9 mouse cellular contexts compared by ENCODE assay signal in the genomic region with DNA sequence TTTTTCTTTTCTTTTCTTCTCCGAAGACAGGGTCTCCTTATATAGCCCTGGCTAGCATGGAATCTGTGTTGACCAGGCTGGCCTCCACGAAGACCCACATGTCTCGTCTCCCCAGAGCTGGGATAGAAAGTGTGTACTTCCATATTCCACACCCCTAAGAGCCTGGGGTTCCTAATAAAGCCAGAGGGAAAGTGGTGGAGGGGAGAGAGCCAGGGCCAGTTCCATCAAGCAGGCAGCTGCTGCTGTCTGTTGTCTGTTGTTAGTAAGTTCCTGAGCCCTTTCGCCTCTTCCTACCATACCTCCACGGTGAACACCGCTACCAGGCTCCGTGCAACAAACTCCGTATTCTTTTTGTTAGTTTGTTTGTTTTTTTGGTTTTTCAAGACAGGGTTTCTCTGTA. TPM values are rescaled to one million over a fixed set of nuclear protein-coding genes. Genes with fewer than 3 reads are reported as not detected.
A peak's percentile ranks its signal among the peaks of the same experiment; 100 is the strongest.
DNase-seq lines count a peak whose midpoint lies in the region; ATAC-seq and TF ChIP-seq lines count a peak whose summit lies in the region.
"Had no signal": no experiment of that assay in that cellular context is flagged by ENCODE, and none has a peak within 500 bp of the region (broad histone marks: within the 10 kb centered on the region; RNA-seq: fewer than 3 reads in every experiment).

No protein-coding gene starts in this region.

- H3K9me3 ChIP-seq in limb, embryonic 15.5 days, result no peaks in the 10 kb centered on the region
- no peaks in the 10 kb centered on the region for H3K9me3 ChIP-seq in stomach, embryonic 16.5 days (replicated peaks; ENCODE audit: control insufficient read depth, low read length)

- peaks cover 17% of the 10 kb centered on the region for H3K4me1 ChIP-seq in heart, adult 2 months (ENCODE audit: control insufficient read depth, insufficient read depth, low read length)
- peaks cover 47% of the 10 kb centered on the region for H3K4me1 ChIP-seq in thymus, adult 2 months (replicated peaks; ENCODE audit: control insufficient read depth, insufficient read depth, low read length)
- peaks cover 52% of the 10 kb centered on the region for H3K4me1 ChIP-seq in limb, embryonic 15.5 days
- H3K4me1 ChIP-seq in stomach, embryonic 16.5 days (ENCODE audit: control insufficient read depth, insufficient read depth, low read length), result peaks cover 30% of the 10 kb centered on the region

- no peaks in the 10 kb centered on the region for H3K79me2 ChIP-seq in heart, adult 2 months (replicated peaks; ENCODE audit: control insufficient read depth, insufficient read depth, low read length)

- no peak for DNase-seq in heart, adult 2 months
- DNase-seq in heart, adult 8-10 months (ENCODE audit: low spot score), result no peak
- DNase-seq in thymus, adult 2 months, result no peak
- DNase-seq in thymus, postnatal 36 days, result no peak
- DNase-seq in natural killer cell, adult 2 months (ENCODE audit: low spot score in 2 of 2), result no peak
- DNase-seq in ovary, postnatal 14 days (ENCODE audit: low spot score), result no peak
- DNase-seq: cerebellum, adult 9-10 months had no signal

- no peaks in the 10 kb centered on the region for H3K36me3 ChIP-seq in heart, adult 2 months (ENCODE audit: control insufficient read depth, insufficient read depth, low read length)
- no peaks in the 10 kb centered on the region for H3K36me3 ChIP-seq in thymus, adult 2 months (ENCODE audit: control insufficient read depth, insufficient read depth, low read length)
- peaks cover 19% of the 10 kb centered on the region for H3K36me3 ChIP-seq in limb, embryonic 15.5 days
- H3K36me3 ChIP-seq in stomach, embryonic 16.5 days (ENCODE audit: control insufficient read depth, insufficient read depth, low read length), result 0 out of 2 replicates have a peak, but pooled peaks cover 5% of the 10 kb centered on the region

- intact Hi-C loops in heart, adult 2 months (cut with DNase I), result no loop called here

- no peak for TF ChIP-seq POLR2A in heart, adult 2 months (IDR thresholded peaks at IDR 0.05; ENCODE audit: insufficient read depth, low read depth, low read length)
- TF ChIP-seq POLR2A in thymus, adult 2 months (IDR thresholded peaks at IDR 0.05; ENCODE audit: control insufficient read depth, extremely low read depth, insufficient read depth, low read length, poor library complexity), result no peak

- TF ChIP-seq EP300 in heart, adult 2 months (IDR thresholded peaks at IDR 0.05; ENCODE audit: insufficient read depth, low read depth, low read length), result no peak

- H3K27ac ChIP-seq in heart, adult 2 months, result peak overlapping the region; percentile 47; the same call in 1 of the 2 replicates
- H3K27ac ChIP-seq in thymus, adult 2 months (ENCODE audit: control insufficient read depth, insufficient read depth, low read length), result peak overlapping the region; percentile 85
- peak overlapping the region; percentile 96 for H3K27ac ChIP-seq in limb, embryonic 15.5 days
- peak overlapping the region; percentile 98 for H3K27ac ChIP-seq in stomach, embryonic 16.5 days (ENCODE audit: low read length)

- no peak for ATAC-seq in limb, embryonic 15.5 days (ENCODE audit: insufficient number of reproducible peaks, low FRiP score, low TSS enrichment, low read depth)
- ATAC-seq in stomach, embryonic 16.5 days (ENCODE audit: insufficient read depth, low FRiP score), result no peak

- H3K9ac ChIP-seq in heart, adult 2 months (ENCODE audit: low read depth, low read length), result no peak overlapping the region
- no peak overlapping the region for H3K9ac ChIP-seq in limb, embryonic 15.5 days
- H3K9ac ChIP-seq in stomach, embryonic 16.5 days (ENCODE audit: low read length), result peak overlapping the region; percentile 76

- H3K4me2 ChIP-seq in limb, embryonic 15.5 days, result peak overlapping the region; percentile 65
- peak overlapping the region; percentile 67 for H3K4me2 ChIP-seq in stomach, embryonic 16.5 days (ENCODE audit: low read depth, low read length)

- H3K27me3 ChIP-seq in heart, adult 2 months (ENCODE audit: control insufficient read depth, insufficient read depth, low read length), result no peaks in the 10 kb centered on the region
- no peaks in the 10 kb centered on the region for H3K27me3 ChIP-seq in thymus, adult 2 months (ENCODE audit: control insufficient read depth, insufficient read depth, low read length)
- no peaks in the 10 kb centered on the region for H3K27me3 ChIP-seq in limb, embryonic 15.5 days
- no peaks in the 10 kb centered on the region for H3K27me3 ChIP-seq in stomach, embryonic 16.5 days (ENCODE audit: control insufficient read depth, insufficient read depth, low read length)

- 0 out of 2 replicates have a peak overlapping the region, but pooled peaks have one; percentile 1 for H3K4me3 ChIP-seq in heart, adult 2 months
- no peak overlapping the region for H3K4me3 ChIP-seq in thymus, adult 2 months (ENCODE audit: control insufficient read depth, insufficient read depth, low read length)
- H3K4me3 ChIP-seq in limb, embryonic 15.5 days, result peak overlapping the region; percentile 61
- H3K4me3 ChIP-seq in stomach, embryonic 16.5 days (replicated peaks; ENCODE audit: low read length), result peak overlapping the region; percentile 62

- no peak for TF ChIP-seq CTCF in heart, adult 2 months (IDR thresholded peaks at IDR 0.05)
- TF ChIP-seq CTCF in thymus, adult 2 months (IDR thresholded peaks at IDR 0.05; ENCODE audit: borderline replicate concordance, control insufficient read depth, extremely low read depth, insufficient read depth, low read length, poor library complexity), result no peak

- 47% methylated on average over 8 of the region's 8 CpGs for WGBS in heart, adult 2 months
- WGBS in thymus, adult 2 months, result 36% methylated on average over 8 of the region's 8 CpGs
- WGBS in limb, embryonic 15.5 days, result 46% methylated on average over 8 of the region's 8 CpGs
- 42% methylated on average over 8 of the region's 8 CpGs for WGBS in stomach, embryonic 16.5 days

RNA-seq across cellular contexts. Expression of a gene that starts 2.0 kb away (rescaled TPM):
- total RNA-seq in heart, adult 2 months (2021), result 100 to 1,000 TPM; 174 to 176 TPM
- polyA plus RNA-seq in heart, adult 2 months (2012; rRNA removed), result 425 and 497 TPM in 2 replicates
- total RNA-seq in heart, adult 8-10 months (2022), result 100 to 1,000 TPM; 175 to 339 (median 222) TPM
- 359 and 428 TPM in 2 replicates for polyA plus RNA-seq in thymus, adult 2 months (2012; rRNA removed)
- 2,795 and 2,816 TPM in 2 replicates for polyA plus RNA-seq in limb, embryonic 15.5 days (2015; fragmentation: Nextera tagmentation; extraction: Ambion mirVana)
- polyA plus RNA-seq in stomach, embryonic 16.5 days (2015; fragmentation: Nextera tagmentation; extraction: Ambion mirVana), result 1,528 and 1,531 TPM in 2 replicates

RNA-seq across cellular contexts. Expression of a gene that starts 6.2 kb away (rescaled TPM):
- total RNA-seq in heart, adult 2 months (2021), result 10 to 100 TPM; 13.8 to 17.4 TPM
- polyA plus RNA-seq in heart, adult 2 months (2012; rRNA removed), result 9.9 and 13.1 TPM in 2 replicates
- total RNA-seq in heart, adult 8-10 months (2022), result 10 to 100 TPM; 14.7 to 17.9 (median 17.1) TPM
- polyA plus RNA-seq in thymus, adult 2 months (2012; rRNA removed), result 26.8 and 27.9 TPM in 2 replicates
- polyA plus RNA-seq in limb, embryonic 15.5 days (2015; fragmentation: Nextera tagmentation; extraction: Ambion mirVana), result 53.2 and 55.2 TPM in 2 replicates
- 45.6 and 46.9 TPM in 2 replicates for polyA plus RNA-seq in stomach, embryonic 16.5 days (2015; fragmentation: Nextera tagmentation; extraction: Ambion mirVana)

RNA-seq across cellular contexts. Expression of a gene that starts 14.8 kb away (rescaled TPM):
- under 1 TPM; 0.81 to 0.86 TPM for total RNA-seq in heart, adult 2 months (2021)
- 2.0 and 2.9 TPM in 2 replicates for polyA plus RNA-seq in heart, adult 2 months (2012; rRNA removed)
- total RNA-seq in heart, adult 8-10 months (2022), result 1 to 10 TPM in 2 of 4 experiments, under 1 TPM in 2; 0.69 to 1.0 (median 0.88) TPM
- polyA plus RNA-seq in thymus, adult 2 months (2012; rRNA removed), result 72.0 and 94.8 TPM in 2 replicates
- 13.0 and 15.0 TPM in 2 replicates for polyA plus RNA-seq in limb, embryonic 15.5 days (2015; fragmentation: Nextera tagmentation; extraction: Ambion mirVana)
- polyA plus RNA-seq in stomach, embryonic 16.5 days (2015; fragmentation: Nextera tagmentation; extraction: Ambion mirVana), result 5.1 and 5.9 TPM in 2 replicates

RNA-seq across cellular contexts. Expression of a gene that starts 19.0 kb away (rescaled TPM):
- total RNA-seq in heart, adult 2 months (2021), result 10 to 100 TPM; 24.4 to 30.9 TPM
- polyA plus RNA-seq in heart, adult 2 months (2012; rRNA removed), result 22.0 and 26.7 TPM in 2 replicates
- 10 to 100 TPM; 30.2 to 31.3 (median 31.0) TPM for total RNA-seq in heart, adult 8-10 months (2022)
- 52.2 and 70.7 TPM in 2 replicates for polyA plus RNA-seq in thymus, adult 2 months (2012; rRNA removed)
- 54.8 and 59.2 TPM in 2 replicates for polyA plus RNA-seq in limb, embryonic 15.5 days (2015; fragmentation: Nextera tagmentation; extraction: Ambion mirVana)
- 54.2 and 63.6 TPM in 2 replicates for polyA plus RNA-seq in stomach, embryonic 16.5 days (2015; fragmentation: Nextera tagmentation; extraction: Ambion mirVana)

RNA-seq across cellular contexts. Expression of a gene that starts 29.0 kb away (rescaled TPM):
- total RNA-seq in heart, adult 2 months (2021), result 1 to 10 TPM; 2.6 to 3.3 TPM
- 12.6 and 19.2 TPM in 2 replicates for polyA plus RNA-seq in heart, adult 2 months (2012; rRNA removed)
- 1 to 10 TPM; 2.6 to 6.3 (median 4.1) TPM for total RNA-seq in heart, adult 8-10 months (2022)
- polyA plus RNA-seq in thymus, adult 2 months (2012; rRNA removed), result 371 and 412 TPM in 2 replicates
- polyA plus RNA-seq in limb, embryonic 15.5 days (2015; fragmentation: Nextera tagmentation; extraction: Ambion mirVana), result 55.2 and 61.1 TPM in 2 replicates
- 42.1 and 44.5 TPM in 2 replicates for polyA plus RNA-seq in stomach, embryonic 16.5 days (2015; fragmentation: Nextera tagmentation; extraction: Ambion mirVana)

Comparison
In these comparisons a context has a peak if more than half of its experiments do, and no peak if none do; other contexts are left out.
1. H3K27ac ChIP-seq: peak in every context shown above with its lines; median percentile 98 in stomach, embryonic 16.5 days; 96 in limb, embryonic 15.5 days; 85 in thymus, adult 2 months; 47 in heart, adult 2 months.